Mouse (Mus musculus) left cerebral cortex, adult 9 months (tissue): ENCODE measurements at regions not wholly inside any gene's neighbourhood (a gene's known extent, or its start where the extent isn't known, plus 50 kb on each side); places are given as distances from the start of the nearest gene placed in this dataset.
A peak's percentile ranks its signal among the peaks of the same experiment; 100 is the strongest.

Experiments
- DNase-seq, 2 experiments: peaks; one replicate each; pipeline ENCODE4 v3.0.0; 2022; ENCODE audit warnings: low spot score in 2 of 2

DNA sequence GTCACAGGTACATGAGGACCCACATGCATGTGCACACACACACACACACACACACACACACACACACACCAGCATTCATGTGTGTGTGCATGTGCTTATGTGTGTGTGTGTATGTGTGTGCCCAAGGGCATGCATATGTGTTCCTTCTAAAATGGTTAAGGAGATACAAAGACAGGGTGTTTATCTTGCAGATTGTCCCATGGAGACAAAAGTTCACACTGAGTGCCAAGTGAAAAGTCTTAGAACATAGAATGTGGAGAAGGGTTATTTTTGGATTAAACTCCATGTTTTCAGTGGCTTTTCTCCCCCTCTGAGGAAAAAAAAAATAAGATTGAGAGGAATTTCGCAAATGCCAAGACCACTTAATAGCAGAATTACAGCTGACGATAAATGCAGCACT is 609.9 kb downstream of the Lmo4 start:
- DNase-seq, result no peak

DNA sequence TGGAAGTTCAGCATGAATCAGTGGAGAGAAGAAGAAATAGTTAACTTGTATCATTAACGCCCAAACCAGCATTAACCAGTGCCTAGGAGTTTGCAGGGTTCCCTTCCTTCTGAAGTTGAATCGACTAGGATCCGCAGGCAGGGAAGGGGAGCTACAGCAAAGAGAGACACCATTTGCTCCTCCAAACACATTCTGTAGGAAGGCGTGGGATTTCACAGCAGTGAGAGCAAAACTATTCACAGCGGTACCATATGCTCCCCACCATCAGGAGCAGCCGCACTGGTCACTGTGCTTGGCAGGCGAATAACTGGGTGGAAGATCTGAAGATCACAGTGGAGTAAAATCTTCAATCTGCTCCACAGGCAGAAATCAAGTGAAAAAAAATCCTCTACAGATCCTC is 610.3 kb downstream of the Lmo4 start:
- DNase-seq, result peak; percentile 73 to 91

DNA sequence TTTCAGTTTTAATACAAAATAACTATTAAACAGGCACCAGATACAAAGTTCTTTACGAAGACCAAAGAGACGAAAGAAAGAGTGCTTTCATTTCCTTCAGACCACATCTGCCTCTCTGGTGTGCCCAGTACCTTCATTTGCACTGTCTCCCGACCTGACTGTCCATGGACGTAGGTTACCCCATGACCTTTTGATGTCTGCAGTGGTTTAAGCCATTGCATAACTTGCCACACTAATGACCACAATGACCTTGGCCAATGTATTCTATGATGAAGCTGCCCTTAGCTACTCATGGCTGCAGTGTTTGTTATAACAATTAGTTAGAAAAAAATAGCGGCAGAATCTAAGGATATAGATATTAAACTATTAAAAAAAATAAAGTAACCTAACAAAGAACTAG is 618.4 kb downstream of the Lmo4 start:
- DNase-seq, result no peak

DNA sequence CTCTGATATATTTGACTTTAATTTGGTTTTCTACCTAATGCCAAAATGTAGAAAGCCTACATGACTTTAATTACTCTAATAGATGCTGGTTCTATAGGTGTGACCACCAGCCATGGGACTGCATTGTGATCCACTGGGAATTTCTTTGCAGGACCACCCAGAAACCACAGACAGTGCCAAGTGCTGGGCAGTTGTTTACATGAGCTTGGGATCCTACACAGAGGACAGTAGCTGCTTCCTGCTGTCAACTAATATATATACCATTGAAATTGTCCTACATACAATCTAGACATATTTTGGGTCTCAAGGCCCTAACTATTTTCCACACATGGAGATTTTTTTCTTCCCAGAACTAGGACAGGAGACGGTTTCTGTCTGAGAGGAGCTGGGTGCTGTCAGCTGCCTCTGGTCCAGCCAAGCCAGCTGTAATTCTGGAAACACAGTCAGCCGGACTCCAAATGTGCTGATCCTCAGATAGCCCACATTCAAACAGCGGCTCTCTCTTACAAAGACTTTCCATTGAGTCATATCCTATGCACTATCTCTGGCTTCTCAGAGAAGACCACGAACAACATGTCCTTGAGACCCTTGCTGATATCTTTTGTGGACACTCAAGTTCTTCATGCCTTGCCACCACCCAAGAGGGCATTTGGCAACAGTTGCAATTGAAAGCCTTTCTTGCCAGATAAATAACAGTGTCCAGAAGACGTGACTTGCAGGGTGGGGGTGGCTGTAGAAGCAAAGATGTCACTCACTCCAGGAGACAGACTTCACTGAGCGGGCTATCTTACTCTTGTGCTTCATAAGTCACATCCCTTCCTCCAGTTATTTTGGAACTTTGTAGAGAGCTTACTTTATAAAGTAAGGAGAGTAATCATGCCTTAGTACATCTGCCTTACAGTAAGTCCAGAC is 620.1 kb downstream of the Lmo4 start:
- DNase-seq, result no peak

DNA sequence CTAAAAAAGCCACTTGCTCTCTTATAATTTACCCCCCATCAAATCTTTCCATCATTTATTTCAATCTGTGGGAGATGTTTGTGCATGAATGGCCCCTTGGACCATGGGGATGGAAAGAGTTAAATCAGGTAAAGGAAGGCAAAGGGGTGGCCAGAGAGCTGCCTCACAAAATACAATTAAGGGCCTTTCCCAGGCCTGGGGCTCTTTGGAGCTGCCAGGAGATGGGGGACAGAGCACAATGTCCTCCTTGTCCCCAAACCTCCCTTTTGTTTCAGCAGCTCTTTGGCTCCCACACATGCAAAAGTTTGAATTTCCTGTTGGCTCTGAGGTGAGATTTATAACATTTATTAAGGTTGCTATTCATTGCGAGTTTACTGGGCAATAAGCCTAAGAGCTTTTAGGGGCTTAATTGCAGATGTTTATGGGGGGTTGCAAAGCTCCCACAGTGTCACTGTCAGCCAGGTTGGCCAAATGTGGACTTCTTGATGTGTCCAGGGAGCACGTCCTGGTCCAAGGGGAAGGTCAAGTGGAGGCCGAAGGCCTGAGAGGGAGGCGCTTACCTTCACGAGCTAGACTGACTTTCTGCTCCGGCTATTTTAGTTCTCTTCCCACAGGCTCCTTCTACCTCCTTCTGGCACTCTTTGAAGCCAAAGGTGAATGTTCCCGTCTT is 628.5 kb downstream of the Lmo4 start:
- DNase-seq, result no peak

DNA sequence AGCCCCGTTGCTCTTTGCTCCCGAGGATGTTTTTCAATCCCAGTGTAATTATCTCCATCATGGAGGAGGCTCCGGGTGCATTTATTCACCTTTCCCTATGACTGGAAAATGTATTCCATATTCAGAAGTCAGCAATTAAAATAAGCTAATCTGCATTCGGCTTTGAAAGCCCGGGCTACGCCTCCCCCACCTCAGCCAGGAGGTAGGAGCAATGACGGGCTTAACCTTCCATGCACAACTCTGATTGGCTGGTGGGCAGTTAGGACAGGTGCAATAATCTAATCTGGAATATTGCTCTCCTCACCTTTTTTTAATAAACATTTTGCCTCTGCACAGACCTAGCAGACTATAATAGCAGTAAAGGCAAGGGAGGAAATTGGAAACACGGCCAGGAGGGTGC is 629.3 kb downstream of the Lmo4 start:
- no peak for DNase-seq

DNA sequence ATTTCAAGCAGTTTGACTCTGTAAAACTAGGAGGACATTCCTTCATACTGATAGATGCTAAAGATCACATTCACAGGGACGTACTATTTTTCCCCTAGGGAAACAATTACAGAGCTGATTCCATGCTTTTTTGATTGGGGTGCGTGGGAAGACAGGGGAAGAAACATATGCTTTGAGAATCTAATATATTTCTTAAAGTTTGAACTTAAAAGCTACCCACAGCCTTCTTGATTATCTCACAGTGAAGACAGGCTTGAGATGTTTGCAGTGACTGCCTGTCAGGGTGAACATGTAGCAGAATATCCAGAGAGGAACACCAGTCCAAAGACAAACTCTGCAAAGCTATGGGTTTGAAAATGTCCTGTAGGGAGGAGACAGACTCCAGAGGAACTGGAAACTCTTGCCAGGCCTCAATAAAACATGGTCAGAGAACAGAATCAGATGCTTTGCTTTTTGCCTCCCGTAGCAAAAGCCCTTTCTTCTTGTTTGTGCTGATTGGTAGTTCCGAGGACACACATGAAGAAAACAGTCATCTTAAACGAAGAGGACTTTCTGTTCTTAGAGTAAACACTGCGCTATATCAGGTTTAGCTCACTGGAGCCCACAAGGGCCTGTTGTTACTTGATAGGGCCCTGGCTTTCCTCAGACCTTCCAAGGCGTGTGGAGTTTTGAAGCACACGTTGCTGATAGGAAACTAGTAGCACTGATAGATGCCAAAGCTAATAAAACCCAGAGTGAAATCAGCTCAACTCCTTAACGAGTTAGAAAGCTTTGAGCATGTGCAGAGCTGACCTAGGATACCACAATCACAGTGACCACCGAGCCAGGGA is 630.8 kb downstream of the Lmo4 start:
- peak in 1 of 2 experiments; percentile 10 for DNase-seq

DNA sequence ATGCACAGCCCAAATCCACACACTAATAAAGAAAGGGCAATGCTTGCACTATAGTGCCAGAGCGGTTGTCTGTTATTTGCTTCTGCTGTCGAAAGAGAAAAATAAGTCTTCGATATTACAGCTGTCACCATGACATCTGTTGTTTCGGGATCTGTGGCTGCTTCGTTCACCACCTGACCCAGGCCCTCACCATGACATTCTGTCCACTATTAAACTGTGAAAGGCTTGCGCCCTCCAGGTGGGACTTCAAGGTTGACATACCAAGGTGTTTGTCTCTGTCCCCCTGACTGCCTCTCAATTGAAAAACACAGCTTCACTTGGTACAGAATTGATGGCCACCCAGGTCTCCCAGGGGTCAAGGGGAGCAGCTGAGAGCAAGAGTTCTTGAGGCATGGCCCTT is 635.1 kb downstream of the Lmo4 start:
- no peak for DNase-seq

DNA sequence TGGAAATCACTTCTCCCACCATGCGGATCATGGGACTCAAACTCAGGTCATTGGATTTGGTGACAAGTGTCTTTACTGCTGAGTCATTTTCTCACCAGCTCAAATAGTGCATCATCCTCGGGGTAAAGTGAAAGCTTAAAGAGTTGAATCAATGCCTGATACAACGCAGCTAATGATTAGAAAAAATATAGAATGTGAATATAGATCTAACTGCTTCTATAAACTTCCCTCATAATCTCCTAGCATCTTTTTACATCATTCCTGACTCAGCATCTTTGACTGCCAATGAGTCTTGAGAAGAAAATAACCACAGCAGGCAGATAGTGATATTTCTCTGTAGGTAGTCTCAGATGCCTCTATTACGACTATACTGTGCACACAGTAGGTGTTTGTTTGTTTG is 640.0 kb downstream of the Lmo4 start:
- DNase-seq, result no peak

DNA sequence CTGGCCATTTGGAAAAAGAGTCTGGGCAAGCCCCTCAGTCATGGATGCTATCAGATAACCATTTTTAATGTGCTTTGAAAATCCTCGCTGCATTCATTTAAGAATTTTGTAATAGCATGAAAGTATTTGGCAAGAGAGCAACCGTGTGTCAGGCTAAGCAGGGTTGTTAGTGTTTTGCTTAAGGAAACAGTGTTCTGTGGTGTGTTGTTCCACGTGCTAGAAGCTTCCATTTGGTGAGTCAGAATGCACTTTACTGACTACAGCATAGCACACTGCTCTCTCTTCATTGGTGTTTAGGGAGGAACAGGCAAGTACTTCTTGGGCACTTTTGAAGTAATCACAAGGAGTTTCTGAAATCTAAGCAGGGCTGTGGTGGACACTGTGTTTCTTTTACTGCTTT is 661.0 kb upstream of the Pkn2 start:
- DNase-seq, result no peak

DNA sequence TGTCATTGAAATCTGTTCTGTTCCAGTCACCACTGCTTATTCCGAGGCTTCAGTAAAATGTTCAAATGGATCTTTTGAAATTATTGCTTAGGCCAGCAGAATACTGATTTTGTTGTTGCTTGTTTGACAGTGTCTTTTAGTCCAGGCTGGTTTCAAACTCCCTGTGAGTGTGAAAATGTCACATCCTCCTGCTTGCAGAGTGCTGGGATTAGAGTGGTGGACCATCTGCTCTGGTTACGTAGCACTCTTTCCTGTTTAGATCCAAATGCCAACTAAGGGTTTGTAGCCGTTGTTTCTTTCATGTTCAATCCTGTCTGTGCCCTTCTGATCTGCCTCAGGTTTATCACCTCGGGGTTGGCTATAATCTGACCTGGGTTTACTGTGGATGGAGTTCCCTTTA is 646.2 kb upstream of the Pkn2 start:
- DNase-seq, result no peak

DNA sequence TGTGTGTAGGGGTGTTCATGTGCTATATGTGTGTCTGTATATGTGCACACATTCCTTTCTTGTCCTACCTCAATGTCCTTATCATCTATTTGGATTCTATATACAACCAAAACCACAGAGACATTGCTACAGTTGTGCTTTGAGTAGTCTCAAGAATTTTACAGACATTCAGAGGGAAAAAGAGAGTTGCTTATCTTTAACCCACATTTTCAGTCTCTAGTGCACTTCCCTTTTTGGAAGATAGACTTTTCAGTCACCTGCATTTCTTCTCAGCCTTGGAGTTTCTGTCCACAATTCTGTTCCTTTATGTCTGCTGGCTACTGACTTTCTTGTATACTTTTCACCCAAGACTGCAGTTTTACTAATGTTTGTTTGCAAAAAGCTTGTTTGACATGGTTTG is 645.5 kb upstream of the Pkn2 start:
- DNase-seq, result no peak

DNA sequence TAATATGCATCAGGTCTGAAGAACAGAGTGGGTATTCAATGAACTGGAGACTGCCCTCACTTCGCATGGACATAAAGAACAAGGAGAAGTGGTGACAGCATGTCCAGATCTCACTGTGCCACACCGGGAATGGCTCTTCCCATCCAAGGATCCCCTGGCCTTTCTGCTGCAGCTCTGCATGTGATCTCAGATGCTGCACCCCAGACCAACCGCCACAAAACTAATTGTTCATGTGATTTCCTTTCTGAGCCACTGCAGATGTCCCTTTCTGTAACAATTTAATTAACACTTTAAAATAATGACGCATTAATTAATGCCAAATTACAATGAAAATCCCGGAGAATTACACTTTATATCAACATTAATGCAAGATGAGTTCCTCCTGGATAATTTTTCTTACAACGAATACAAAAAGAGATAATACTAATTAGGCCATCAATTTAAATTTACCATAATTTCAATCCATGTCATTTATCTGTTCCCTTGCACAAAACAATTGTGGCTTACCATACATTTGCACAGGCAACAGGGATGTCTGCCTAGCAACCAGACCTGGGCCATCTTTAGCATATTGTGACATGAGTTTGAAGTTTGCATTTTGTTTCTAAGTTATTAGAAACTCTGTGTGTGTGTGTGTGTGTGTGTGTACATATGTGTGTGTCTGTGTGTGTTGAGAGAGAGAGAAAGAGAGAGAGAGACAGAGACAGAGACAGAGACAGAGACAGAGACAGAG is 630.9 kb upstream of the Pkn2 start:
- DNase-seq, result no peak

DNA sequence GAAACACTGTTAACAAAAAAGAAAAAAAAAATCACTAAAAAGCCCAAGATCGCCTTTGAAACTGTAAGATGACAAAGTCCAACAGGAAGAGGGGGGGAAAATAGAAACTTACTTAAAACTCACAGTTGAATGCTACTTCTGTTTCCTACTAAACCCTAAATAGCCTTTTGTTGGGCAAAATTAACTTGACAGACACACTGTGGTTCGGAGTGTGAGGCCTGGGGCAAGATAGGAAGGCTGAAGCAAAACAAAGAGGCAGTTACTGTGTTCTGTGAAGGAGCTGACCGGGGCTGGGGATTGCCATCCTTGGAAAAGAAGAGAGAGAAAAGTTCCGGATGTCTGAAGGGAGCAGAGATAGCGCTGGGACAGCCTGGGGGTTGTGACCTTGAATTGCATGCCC is 627.7 kb upstream of the Pkn2 start:
- no peak for DNase-seq

DNA sequence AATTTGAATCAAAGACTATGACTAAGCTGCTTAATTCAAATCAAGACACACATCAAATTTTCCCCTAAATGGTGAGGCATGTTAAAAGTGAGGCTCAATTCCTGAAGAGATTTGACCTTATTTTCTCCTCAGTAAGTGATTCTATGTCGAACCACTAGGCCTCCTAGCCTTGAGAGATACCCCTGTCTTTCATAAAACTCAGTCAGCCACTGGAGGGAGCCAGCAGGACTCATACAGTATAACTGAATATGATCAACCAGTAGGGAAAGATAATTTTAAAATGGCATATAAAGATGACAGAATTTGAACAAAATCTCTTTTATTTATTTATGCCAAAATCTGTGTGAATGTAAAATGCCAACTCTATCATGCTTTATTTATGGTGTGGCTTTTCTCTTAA is 626.5 kb upstream of the Pkn2 start:
- peak; percentile 28 to 80 for DNase-seq

DNA sequence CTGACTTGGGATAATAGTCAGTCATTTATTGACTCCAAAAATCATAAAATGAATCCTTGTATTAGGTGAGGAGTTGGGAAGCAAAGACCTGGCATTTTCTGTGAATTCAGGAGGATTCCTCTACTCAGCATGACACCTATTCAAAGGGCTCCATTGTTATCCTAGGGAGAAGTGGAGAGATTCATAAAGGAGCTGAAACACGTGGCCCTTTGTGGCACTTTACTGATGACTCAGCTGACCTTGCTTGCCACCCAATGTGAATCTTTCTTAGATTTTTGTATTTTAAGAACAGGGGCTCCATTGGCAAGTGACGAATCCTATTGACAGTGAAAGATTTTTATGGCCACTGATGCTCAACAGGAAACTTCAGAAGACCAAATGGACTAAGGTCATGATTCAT is 619.2 kb upstream of the Pkn2 start:
- DNase-seq, result no peak

DNA sequence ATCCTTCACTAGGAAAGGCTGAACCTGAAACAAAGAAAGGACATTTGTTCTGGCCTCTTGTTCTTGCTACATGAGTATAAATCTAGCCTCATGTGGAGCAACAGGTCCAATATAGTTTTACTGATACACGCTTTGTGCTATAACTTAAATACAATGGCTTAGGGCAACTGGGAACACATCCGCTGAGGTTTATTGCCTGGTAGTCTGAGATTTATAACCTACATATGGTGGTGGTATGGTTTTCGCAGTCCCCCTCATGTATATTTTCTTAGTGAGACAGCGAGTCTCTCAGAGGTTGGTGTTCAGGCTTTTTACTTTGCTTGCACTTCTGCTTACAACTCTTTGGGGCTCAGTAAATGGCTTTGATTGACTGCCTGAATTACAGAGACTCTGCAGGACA is 613.6 kb upstream of the Pkn2 start:
- DNase-seq, result no peak

DNA sequence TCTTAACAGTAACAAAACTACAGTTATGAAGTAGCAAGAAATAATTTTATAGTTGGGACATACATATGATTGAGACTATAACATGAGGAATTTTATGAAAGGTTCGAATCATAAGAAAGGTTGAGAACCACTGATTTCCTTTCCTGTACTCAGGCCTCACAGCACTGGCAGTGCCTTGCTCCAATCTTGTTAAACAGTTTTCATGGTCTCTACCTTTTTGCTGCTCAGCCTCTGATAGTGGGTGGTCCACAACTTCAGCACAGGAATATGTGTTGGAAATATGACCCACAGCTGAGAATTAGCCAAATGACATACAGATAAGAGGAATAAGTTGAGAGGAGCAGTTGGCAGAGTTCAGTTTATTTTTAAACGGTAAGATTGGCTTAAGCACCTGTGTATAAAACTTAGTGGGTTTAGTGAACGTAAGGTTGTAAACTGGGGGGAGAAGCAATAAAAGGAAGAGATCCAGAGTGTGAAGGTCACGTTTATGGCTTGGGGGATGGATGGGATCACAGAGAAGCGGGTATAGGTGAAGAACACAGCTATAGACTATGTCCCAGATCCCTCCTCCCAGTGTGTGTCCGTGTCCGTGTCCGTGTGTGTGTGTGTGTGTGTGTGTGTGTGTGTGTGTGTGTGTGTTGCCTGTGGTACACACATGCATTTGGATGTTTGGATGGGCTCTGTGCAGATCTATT is 596.3 kb upstream of the Pkn2 start:
- no peak for DNase-seq

DNA sequence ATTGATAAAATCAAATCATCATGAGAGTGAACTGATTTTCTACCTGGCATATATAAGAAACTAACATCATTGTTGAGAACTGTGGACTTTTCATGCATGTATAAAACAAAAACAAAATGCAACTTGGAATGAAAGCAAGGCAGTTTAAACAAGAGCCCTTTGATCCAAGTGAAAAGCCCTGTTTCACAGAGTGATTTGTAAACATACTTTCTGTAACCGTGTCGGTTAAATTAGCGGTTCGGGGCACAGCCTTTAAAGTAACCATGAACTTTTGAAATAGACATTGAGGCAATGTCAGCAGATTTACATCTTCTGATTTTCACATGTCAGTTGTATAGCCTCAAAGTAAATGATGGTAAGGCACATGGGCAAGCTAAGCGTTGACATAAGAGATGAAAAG is 593.7 kb upstream of the Pkn2 start:
- no peak for DNase-seq

DNA sequence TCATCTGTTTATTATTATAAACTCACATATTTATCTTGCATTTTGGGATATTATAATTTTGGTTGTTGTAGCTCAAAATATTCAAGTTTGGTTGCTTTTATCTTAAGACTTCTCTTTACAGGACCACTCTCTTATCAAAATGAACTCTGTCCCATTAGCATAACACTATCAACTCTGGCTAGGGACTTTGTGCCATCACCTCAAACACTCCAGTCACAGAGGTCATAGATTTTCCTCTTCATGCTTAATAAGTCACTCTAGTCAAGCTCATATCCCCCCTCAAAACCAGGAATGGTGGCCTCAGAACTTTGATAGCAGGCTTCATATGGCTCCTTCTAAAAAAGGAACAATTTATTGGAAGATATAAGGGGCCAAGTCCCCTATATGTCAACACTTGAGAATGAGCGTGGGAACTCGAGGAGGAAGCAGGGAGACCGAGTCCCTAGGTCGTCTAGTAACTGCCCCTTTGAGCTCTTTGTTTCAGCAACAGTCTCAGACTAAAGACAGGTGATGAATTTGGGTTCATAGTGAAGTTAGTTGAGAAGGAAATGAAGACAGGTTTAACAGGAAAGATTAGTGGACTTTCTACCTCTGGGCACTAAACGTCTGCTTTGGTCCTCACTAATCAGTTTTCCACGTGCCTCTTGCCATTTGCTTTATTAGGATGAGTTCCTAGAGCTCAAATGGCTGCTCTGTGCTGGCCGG is 565.4 kb upstream of the Pkn2 start:
- DNase-seq, result no peak

DNA sequence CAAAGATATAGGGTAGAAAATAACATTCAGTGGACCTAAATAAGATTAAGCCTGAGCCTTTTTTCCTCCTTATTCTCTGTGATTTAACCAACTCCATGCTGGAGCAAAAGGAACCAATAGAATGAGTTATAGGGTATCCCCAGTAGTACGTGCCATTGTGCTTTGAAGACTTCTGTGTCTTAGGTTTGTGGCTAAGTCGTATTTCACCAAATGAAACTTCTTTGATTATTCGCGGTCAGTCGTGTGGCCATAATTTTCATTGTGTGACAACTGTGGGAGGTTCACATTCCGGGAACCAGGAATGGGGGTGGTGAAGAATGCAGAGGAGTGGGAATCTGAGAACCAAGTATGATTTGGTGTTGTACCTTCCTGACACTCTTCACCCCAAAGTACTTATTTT is 535.6 kb upstream of the Pkn2 start:
- no peak for DNase-seq
